Mouse (Mus musculus): ENCODE results near the gene Pglyrp4.

GRCm38 (mm10) chr3:90726606-90727005, at the start of gene Pglyrp4:
- TF ChIP-seq CTCF (IDR thresholded peaks at IDR 0.05; ENCODE audit: control insufficient read depth, insufficient read depth, insufficient replicate concordance, low read depth, low read length) (no peak), POLR2A (IDR thresholded peaks at IDR 0.05; ENCODE audit: control insufficient read depth, low read depth, low read length) (no peak)
